Mouse (Mus musculus) CD4-positive helper T cell, adult 2 months (primary cell): ENCODE data around the gene Zfyve19.
A peak's percentile ranks its signal among the peaks of the same experiment; 100 is the strongest.

Experiments used
- DNase-seq: peaks from one replicate; pipeline ENCODE4 v3.0.0-alpha.2; 2012; ENCODE audit warnings: low read depth, missing footprints, low spot score

Zfyve19 gene

GRCm38 (mm10) chr2:119196316-119197108, 11.9 kb upstream of the Zfyve19 start:
- peak; percentile 14 for DNase-seq

- no peak for DNase-seq
Observed at GRCm38 (mm10) chr2:119197493-119197892, 10.9 kb upstream of the Zfyve19 start.

- no peak for DNase-seq
Observed at GRCm38 (mm10) chr2:119198049-119198448, 10.4 kb upstream of the Zfyve19 start.

- no peak for DNase-seq
Observed at GRCm38 (mm10) chr2:119198934-119199333, 9.5 kb upstream of the Zfyve19 start.

- DNase-seq, result no peak
Observed at GRCm38 (mm10) chr2:119202914-119203453, 5.4 kb upstream of the Zfyve19 start.

- no peak for DNase-seq
Observed at GRCm38 (mm10) chr2:119203871-119204460, 4.5 kb upstream of the Zfyve19 start.

GRCm38 (mm10) chr2:119207961-119208343, 465 bp upstream of the Zfyve19 start:
- DNase-seq, result no peak

- DNase-seq, result no peak
Observed at GRCm38 (mm10) chr2:119209176-119209507, 725 bp downstream of the Zfyve19 start.

GRCm38 (mm10) chr2:119229775-119230704, 21.6 kb downstream of the Zfyve19 start, which contains the start of gene Ppp1r14d:
Gene Ppp1r14d, minus strand, starts transcription at chr2:119229906.
- no peak for DNase-seq

GRCm38 (mm10) chr2:119236682-119237209, 28.3 kb downstream of the Zfyve19 start:
- no peak for DNase-seq

GRCm38 (mm10) chr2:119237210-119237870, 28.9 kb downstream of the Zfyve19 start, which contains the start of gene Spint1:
Gene Spint1, plus strand, starts transcription at chr2:119237362.
- DNase-seq, result peak; percentile 32

- DNase-seq, result no peak
Observed at GRCm38 (mm10) chr2:119237871-119238220, 29.4 kb downstream of the Zfyve19 start.

- DNase-seq, result no peak
Observed at GRCm38 (mm10) chr2:119238671-119239070, 30.3 kb downstream of the Zfyve19 start.

GRCm38 (mm10) chr2:119240075-119240818, 31.8 kb downstream of the Zfyve19 start:
- DNase-seq, result no peak

GRCm38 (mm10) chr2:119240819-119241186, 32.4 kb downstream of the Zfyve19 start:
- no peak for DNase-seq

- no peak for DNase-seq
Observed at GRCm38 (mm10) chr2:119242548-119242947, 34.1 kb downstream of the Zfyve19 start.

- DNase-seq, result no peak
Observed at GRCm38 (mm10) chr2:119245246-119245645, 36.8 kb downstream of the Zfyve19 start.

- DNase-seq, result no peak
Observed at GRCm38 (mm10) chr2:119247904-119248303, 39.5 kb downstream of the Zfyve19 start.

GRCm38 (mm10) chr2:119249592-119250061, 41.2 kb downstream of the Zfyve19 start:
- DNase-seq, result no peak

- no peak for DNase-seq
Observed at GRCm38 (mm10) chr2:119250377-119250776, 42.0 kb downstream of the Zfyve19 start.
